21 mouse cellular contexts compared by ENCODE assay signal in genomic region chr7:134665642-134666282, GRCm38 (mm10). TPM values are rescaled to one million over a fixed set of nuclear protein-coding genes. Genes with fewer than 3 reads are reported as not detected.
DNase-seq lines count a peak whose midpoint lies in the region; ATAC-seq and TF ChIP-seq lines count a peak whose summit lies in the region.
"Had no signal": no experiment of that assay in that cellular context is flagged by ENCODE, and none has a peak within 500 bp of the region (broad histone marks: within the 10 kb centered on the region; RNA-seq: fewer than 3 reads in every experiment).

No protein-coding gene starts in this region.

- no peak overlapping the region for H3K27ac ChIP-seq in liver, postnatal 0 days (ENCODE audit: low read depth)
- H3K27ac ChIP-seq in liver, embryonic 11.5 days (ENCODE audit: low read depth, low read length) = no peak overlapping the region
- H3K27ac ChIP-seq in intestine, embryonic 16.5 days (ENCODE audit: low read length) = 0 out of 2 replicates have a peak overlapping the region, but pooled peaks have one; percentile 24
- H3K27ac ChIP-seq: embryonic facial prominence, embryonic 15.5 days; neural tube, embryonic 12.5 days had no signal

- no peak overlapping the region for H3K9ac ChIP-seq in liver, postnatal 0 days (replicated peaks)
- no peak overlapping the region for H3K9ac ChIP-seq in liver, embryonic 11.5 days (ENCODE audit: low read depth, low read length)
- no peak overlapping the region for H3K9ac ChIP-seq in intestine, embryonic 16.5 days (ENCODE audit: low read depth, low read length)
- H3K9ac ChIP-seq: embryonic facial prominence, embryonic 15.5 days; heart, embryonic 12.5 days; neural tube, embryonic 12.5 days had no signal

- peaks cover 7% of the 10 kb centered on the region; the same call in 1 of the 2 replicates for H3K4me1 ChIP-seq in liver, postnatal 0 days (ENCODE audit: insufficient read depth)
- H3K4me1 ChIP-seq in liver, embryonic 11.5 days (replicated peaks; ENCODE audit: control insufficient read depth, insufficient read depth, low read length) = no peaks in the 10 kb centered on the region; the same call in 1 of the 2 replicates
- H3K4me1 ChIP-seq in intestine, embryonic 16.5 days (ENCODE audit: control insufficient read depth, insufficient read depth, low read length) = peaks cover 21% of the 10 kb centered on the region
- H3K4me1 ChIP-seq: neural tube, embryonic 12.5 days had no signal

- no peaks in the 10 kb centered on the region for H3K36me3 ChIP-seq in liver, postnatal 0 days (replicated peaks; ENCODE audit: insufficient read depth, low read length)
- no peaks in the 10 kb centered on the region for H3K36me3 ChIP-seq in liver, embryonic 11.5 days (ENCODE audit: control insufficient read depth, insufficient read depth, low read length)
- no peaks in the 10 kb centered on the region for H3K36me3 ChIP-seq in intestine, embryonic 16.5 days (ENCODE audit: control insufficient read depth, insufficient read depth, low read length)
- H3K36me3 ChIP-seq: embryonic facial prominence, embryonic 15.5 days; heart, embryonic 12.5 days; neural tube, embryonic 12.5 days had no signal

- H3K4me3 ChIP-seq in liver, postnatal 0 days (ENCODE audit: low read depth, low read length) = no peak overlapping the region
- no peak overlapping the region for H3K4me3 ChIP-seq in liver, embryonic 11.5 days (ENCODE audit: low read depth, low read length)
- H3K4me3 ChIP-seq in intestine, embryonic 16.5 days (ENCODE audit: low read length) = no peak overlapping the region
- H3K4me3 ChIP-seq: embryonic facial prominence, embryonic 15.5 days; heart, embryonic 12.5 days; neural tube, embryonic 12.5 days had no signal

- intact Hi-C loops in left cerebral cortex, postnatal 14 days (cut with DNase I) = no loop called here

- TF ChIP-seq EP300 in liver, postnatal 0 days (IDR thresholded peaks at IDR 0.05; ENCODE audit: low read depth) = 0 out of 2 replicates have a peak, but pooled peaks have one; percentile 15

- 0 out of 2 replicates have a peak, but pooled peaks cover 3% of the 10 kb centered on the region for H3K27me3 ChIP-seq in liver, postnatal 0 days (ENCODE audit: insufficient read depth, low read length)
- peaks cover 10% of the 10 kb centered on the region for H3K27me3 ChIP-seq in liver, embryonic 11.5 days (replicated peaks; ENCODE audit: control insufficient read depth, insufficient read depth, low read length)
- H3K27me3 ChIP-seq in intestine, embryonic 16.5 days (replicated peaks; ENCODE audit: control insufficient read depth, insufficient read depth, low read length) = no peaks in the 10 kb centered on the region
- H3K27me3 ChIP-seq: embryonic facial prominence, embryonic 15.5 days; heart, embryonic 12.5 days had no signal

- no peak for TF ChIP-seq CTCF in liver, postnatal 0 days (IDR thresholded peaks at IDR 0.05; ENCODE audit: low read depth)

- ATAC-seq in liver, postnatal 0 days = no peak
- ATAC-seq in liver, embryonic 11.5 days (replicated peaks; ENCODE audit: low FRiP score) = no peak
- ATAC-seq in intestine, embryonic 16.5 days = peak; percentile 62
- ATAC-seq: activated CD4-positive, CD25-positive, alpha-beta regulatory T cell, adult 4 months; forebrain, embryonic 16.5 days had no signal

- WGBS in liver, postnatal 0 days (ENCODE audit: insufficient replicate concordance) = 53% methylated on average over 5 of the region's 5 CpGs
- 70% methylated on average over 5 of the region's 5 CpGs for WGBS in liver, embryonic 11.5 days
- WGBS in intestine, embryonic 16.5 days = 60% methylated on average over 5 of the region's 5 CpGs

- DNase-seq in liver, postnatal 0 days = no peak
- no peak for DNase-seq in liver, embryonic 11.5 days (ENCODE audit: low spot score)
- peak; percentile 88 for DNase-seq in adrenal gland, adult 2 months
- DNase-seq in adrenal gland, postnatal 10 days = peak; percentile 66
- DNase-seq in embryo, embryonic 10.5 days (ENCODE audit: low spot score) = no peak
- no peak for DNase-seq in left cerebral cortex, postnatal 14 days (ENCODE audit: low spot score in 2 of 2)
- DNase-seq: cerebellum, adult 9-10 months; heart, postnatal 10 days; kidney, adult 9 months; kidney, postnatal 14 days; lung, adult 2 months; midbrain, embryonic 14.5 days; right cerebral cortex, postnatal 14 days; thymus, adult 18-20 months; thymus, postnatal 36 days had no signal

- H3K4me2 ChIP-seq in liver, postnatal 0 days (ENCODE audit: low read depth, low read length) = no peak overlapping the region
- H3K4me2 ChIP-seq in liver, embryonic 11.5 days = no peak overlapping the region
- no peak overlapping the region for H3K4me2 ChIP-seq in intestine, embryonic 16.5 days (ENCODE audit: low read depth, low read length)
- H3K4me2 ChIP-seq: embryonic facial prominence, embryonic 15.5 days; heart, embryonic 12.5 days; neural tube, embryonic 12.5 days had no signal

- H3K9me3 ChIP-seq in liver, postnatal 0 days (ENCODE audit: low read length) = no peaks in the 10 kb centered on the region
- H3K9me3 ChIP-seq in liver, embryonic 11.5 days (ENCODE audit: control insufficient read depth, low read length) = no peaks in the 10 kb centered on the region
- no peaks in the 10 kb centered on the region for H3K9me3 ChIP-seq in intestine, embryonic 16.5 days (ENCODE audit: control insufficient read depth, low read length)
- H3K9me3 ChIP-seq: embryonic facial prominence, embryonic 15.5 days; heart, embryonic 12.5 days; neural tube, embryonic 12.5 days had no signal

RNA-seq across cellular contexts. Expression of gene Dock1, which starts 4.7 kb away (rescaled TPM):
- polyA plus RNA-seq in liver, postnatal 0 days (2015; fragmentation: Nextera tagmentation; extraction: Ambion mirVana) = 3.0 and 3.2 TPM in 2 replicates
- polyA plus RNA-seq in liver, embryonic 11.5 days (2014; fragmentation: Nextera tagmentation; extraction: Ambion mirVana) = 15.9 and 17.2 TPM in 2 replicates
- 100 to 1,000 TPM; 116 to 174 TPM for total RNA-seq in adrenal gland, adult 2 months (2021)
- 17.5 and 25.8 TPM in 2 replicates for polyA plus RNA-seq in adrenal gland, adult 2 months (2012; rRNA removed)
- total RNA-seq in adrenal gland, postnatal 10 days (2021) = 100 to 1,000 TPM in 1 of 2 experiments, 10 to 100 TPM in 1; 86.5 to 107 TPM
- polyA plus RNA-seq in intestine, embryonic 16.5 days (2015; fragmentation: Nextera tagmentation; extraction: Ambion mirVana) = 21.9 and 23.1 TPM in 2 replicates
- total RNA-seq in left cerebral cortex, postnatal 14 days (2021) = 10 to 100 TPM; 19.3 to 21.5 TPM

Comparison
In these comparisons a context has a peak if more than half of its experiments do, and no peak if none do; other contexts are left out.
1. DNase-seq: peak in adrenal gland, adult 2 months (single experiment) and adrenal gland, postnatal 10 days (single experiment); none in liver, postnatal 0 days (single experiment), liver, embryonic 11.5 days (single experiment), embryo, embryonic 10.5 days (single experiment) and left cerebral cortex, postnatal 14 days (0 of 2).